Mouse (Mus musculus): ENCODE measurements at regions not wholly inside any gene's neighbourhood (a gene's known extent, or its start where the extent isn't known, plus 50 kb on each side); places are given as distances from the start of the nearest gene placed in this dataset.

DNA sequence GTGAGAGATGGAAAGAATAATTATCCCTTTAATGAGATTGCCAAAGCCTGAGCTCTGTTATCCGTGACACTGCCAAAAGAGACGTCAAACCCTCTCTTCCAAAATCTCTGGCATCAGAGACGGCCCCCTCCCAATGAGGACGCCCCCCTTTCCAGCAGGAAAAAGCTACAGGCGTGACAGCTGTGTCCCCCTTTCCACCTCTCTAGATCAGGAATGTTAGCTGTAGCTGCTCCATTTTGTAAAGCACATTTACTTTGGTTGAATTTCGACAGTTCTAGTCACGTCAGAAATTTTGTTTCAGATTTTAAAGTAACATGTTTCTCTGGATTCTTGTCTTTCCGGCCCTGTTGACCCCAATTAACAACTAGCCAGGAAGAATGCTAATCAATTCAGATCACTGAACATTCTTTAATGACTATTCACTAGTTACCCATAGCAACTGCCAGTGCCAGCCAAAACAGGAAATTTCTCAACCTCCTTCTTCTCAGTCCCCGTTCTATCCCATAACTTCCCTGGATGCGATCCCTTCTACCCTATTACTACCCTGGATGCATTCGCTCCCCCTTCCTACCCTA is 261.1 kb downstream of the Dad1 start:
- TF ChIP-seq TCF12 (IDR thresholded peaks at IDR 0.05; ENCODE audit: low read depth, low read length) (no peak), ZMIZ1 (IDR thresholded peaks at IDR 0.05; ENCODE audit: low read depth, low read length) (no peak), BHLHE40 (IDR thresholded peaks at IDR 0.05; ENCODE audit: low read depth, low read length) (no peak), E2F4 (IDR thresholded peaks at IDR 0.05; ENCODE audit: insufficient replicate concordance, low read depth, low read length) (no peak), CTCF (conservative IDR thresholded peaks at IDR 0.05 in 1 of 2, IDR thresholded peaks at IDR 0.05 in 1 of 2; ENCODE audit: low read depth in 2 of 2, low read length in 2 of 2) (no peak), EP300 (IDR thresholded peaks at IDR 0.05; ENCODE audit: low read length) (no peak), CHD1 (IDR thresholded peaks at IDR 0.05; ENCODE audit: low read depth, low read length) (no peak), RAD21 (IDR thresholded peaks at IDR 0.05; ENCODE audit: low read depth, low read length) (no peak), GABPA (IDR thresholded peaks at IDR 0.05; ENCODE audit: insufficient replicate concordance, low read depth, low read length) (no peak)
